Mouse (Mus musculus) testis, adult 2 months (tissue): ENCODE data around the gene Dnm1.

ENCODE experiments used
- CTCF ChIP-seq: fragments of 200-500 bp; IDR thresholded peaks from 2 replicates; pipeline ENCODE4 v1.5.1; 2012; ENCODE audit warnings: low read depth, mild to moderate bottlenecking, inconsistent platforms, low read length, moderate library complexity; ENCODE audit not compliant: control insufficient read depth, insufficient read depth, insufficient replicate concordance
- POLR2A ChIP-seq: fragments of 200-500 bp; IDR thresholded peaks from 2 replicates; pipeline ENCODE4 v1.6.1; 2012; ENCODE audit warnings: low read depth, mild to moderate bottlenecking, inconsistent platforms, low read length, moderate library complexity; ENCODE audit not compliant: control insufficient read depth

- TF ChIP-seq CTCF (no peak), POLR2A (no peak)
These were observed 36.1 kb downstream of the Dnm1 start for GRCm38 (mm10) chr2:32316887-32317656.
